Mouse (Mus musculus) heart, embryonic 14.5 days (tissue): Measurements from ENCODE around the gene Vkorc1. TPM values are rescaled to one million over a fixed set of nuclear protein-coding genes. Genes with fewer than 3 reads are reported as not detected.

Source experiments
- ATAC-seq: fragments of 200-750 bp; cut with Nextera tagmentation; 2 replicates; pipeline ENCODE4 v1.8.0; 2017; ENCODE audit warnings: low read depth, moderate TSS enrichment; ENCODE audit not compliant: insufficient number of reproducible peaks, insufficient read depth, low FRiP score
- H3K27ac ChIP-seq, 2 experiments: fragments of 200-500 bp in 1 of 2; fragments of 300-500 bp in 1 of 2; sonication (generic) in 1 of 2; replicated peaks in 1 of 2; 2 replicates each; pipeline ENCODE4 v1.5.1; 2012 to 2014; ENCODE audit warnings: low read depth in 2 of 2, low read length in 2 of 2, control low read depth in 1 of 2, mild to moderate bottlenecking in 1 of 2, mixed read lengths in 1 of 2; ENCODE audit not compliant: control insufficient read depth in 1 of 2, insufficient read depth in 1 of 2
- H3K27me3 ChIP-seq: fragments of 300-500 bp; sonication (generic); 2 replicates; pipeline ENCODE4 v1.6.1; 2014; ENCODE audit warnings: mild to moderate bottlenecking, low read length, control low read depth; ENCODE audit not compliant: control insufficient read depth, insufficient read depth
- H3K36me3 ChIP-seq: fragments of 300-500 bp; sonication (generic); 2 replicates; pipeline ENCODE4 v1.6.1; 2014; ENCODE audit warnings: mild to moderate bottlenecking, control low read depth, low read length, mixed read lengths; ENCODE audit not compliant: control insufficient read depth, insufficient read depth
- H3K4me1 ChIP-seq, 2 experiments: fragments of 200-500 bp in 1 of 2; fragments of 300-500 bp in 1 of 2; sonication (generic) in 1 of 2; 2 replicates each; pipeline ENCODE4 v1.6.1; 2012 to 2014; ENCODE audit warnings: low read length in 2 of 2, control low read depth in 1 of 2, mixed read lengths in 1 of 2; ENCODE audit not compliant: control insufficient read depth in 2 of 2, insufficient read depth in 2 of 2
- H3K4me2 ChIP-seq: fragments of 300-500 bp; sonication (generic); 2 replicates; pipeline ENCODE4 v1.6.1; 2014; ENCODE audit warnings: mild to moderate bottlenecking, low read length
- H3K4me3 ChIP-seq, 2 experiments: fragments of 200-500 bp in 1 of 2; fragments of 300-500 bp in 1 of 2; sonication (generic) in 1 of 2; 2 replicates each; pipeline ENCODE4 v1.5.1; 2012 to 2014; ENCODE audit warnings: low read length in 2 of 2, mild to moderate bottlenecking in 2 of 2, control low read depth in 1 of 2, low read depth in 1 of 2, moderate library complexity in 1 of 2; ENCODE audit not compliant: control insufficient read depth in 1 of 2, insufficient read depth in 1 of 2
- H3K9ac ChIP-seq: fragments of 300-500 bp; sonication (generic); 2 replicates; pipeline ENCODE4 v1.6.1; 2014; ENCODE audit warnings: mild to moderate bottlenecking, low read length
- H3K9me3 ChIP-seq: fragments of 300-500 bp; sonication (generic); 2 replicates; pipeline ENCODE4 v1.6.1; 2016; ENCODE audit warnings: low read length, control low read depth; ENCODE audit not compliant: control insufficient read depth
- WGBS: fragments of 180-500 bp; shearing (Covaris S2); extraction: QIAGEN DNeasy Blood & Tissue Kit; methylation state at CpG from one replicate; pipeline ENCODE4 v1.1.7; 2014; 5-methylcytosine and 5-hydroxymethylcytosine counted together
- polyA plus RNA-seq: library from polyadenylated mRNA; unstranded; fragments of >200 nt; fragmentation: Nextera tagmentation; extraction: Ambion mirVana; gene quantifications from 2 replicates; pipeline ENCODE4 v1.2.1, GENCODE M21; 2014

The Vkorc1 gene
- polyA plus RNA-seq, 1 experiment from 2014 or later, result 142 TPM

GRCm38 (mm10) chr7:127876467-127877348, 18.7 kb downstream of the Vkorc1 start, which contains the start of gene Zfp668:
Zfp668 (minus strand) TSS chr7:127876828.
- peaks cover 47% of the 10 kb centered on the region for H3K36me3 ChIP-seq
- H3K9ac ChIP-seq, result peak within 1 kb of the TSS; percentile 96
- peak; percentile 55 for ATAC-seq
- under 1% methylated on average over 60 of the region's 60 CpGs for WGBS
- peak within 1 kb of the TSS; percentile 88 to 95 for H3K4me3 ChIP-seq
- no peaks in the 10 kb centered on the region for H3K27me3 ChIP-seq
- peaks cover 0 to 21% of the 10 kb centered on the region in 2 experiments; a peak in 2 of 4 replicates for H3K4me1 ChIP-seq
- no peaks in the 10 kb centered on the region for H3K9me3 ChIP-seq
- H3K4me2 ChIP-seq, result peak within 1 kb of the TSS; percentile 94
- peak within 1 kb of the TSS; percentile 93 to 97 for H3K27ac ChIP-seq

GRCm38 (mm10) chr7:127876041-127876466, 19.4 kb downstream of the Vkorc1 start, which contains the start of gene Zfp646:
Zfp646 (plus strand) TSS chr7:127876221.
- Histone ChIP-seq H3K4me2 (peak within 1 kb of the TSS; percentile 94), H3K9me3 (no peaks in the 10 kb centered on the region), H3K27ac (peak within 1 kb of the TSS; percentile 93 to 97), H3K4me1 (peaks cover 0 to 21% of the 10 kb centered on the region in 2 experiments; a peak in 2 of 4 replicates), H3K27me3 (no peaks in the 10 kb centered on the region), H3K9ac (peak within 1 kb of the TSS; percentile 96), H3K36me3 (peaks cover 40% of the 10 kb centered on the region), H3K4me3 (peak within 1 kb of the TSS; percentile 88 to 95)
- peak; percentile 88 for ATAC-seq
- under 1% methylated on average over 41 of the region's 41 CpGs for WGBS

GRCm38 (mm10) chr7:127875627-127876001, 19.8 kb downstream of the Vkorc1 start:
- peak overlapping the region; percentile 93 to 97 for H3K27ac ChIP-seq
- H3K4me1 ChIP-seq, result peaks cover 0 to 21% of the 10 kb centered on the region in 2 experiments; a peak in 2 of 4 replicates
- H3K4me2 ChIP-seq, result peak overlapping the region; percentile 94
- ATAC-seq, result peak; percentile 91
- peak overlapping the region; percentile 88 to 95 for H3K4me3 ChIP-seq
- peaks cover 38% of the 10 kb centered on the region for H3K36me3 ChIP-seq
- H3K9me3 ChIP-seq, result no peaks in the 10 kb centered on the region
- peak overlapping the region; percentile 96 for H3K9ac ChIP-seq
- no peaks in the 10 kb centered on the region for H3K27me3 ChIP-seq
- under 1% methylated on average over 39 of the region's 43 CpGs for WGBS

- Histone ChIP-seq H3K9ac (peak overlapping the region; percentile 96), H3K9me3 (no peaks in the 10 kb centered on the region), H3K4me2 (peak overlapping the region; percentile 94), H3K4me1 (peaks cover 0 to 21% of the 10 kb centered on the region in 2 experiments; a peak in 2 of 4 replicates), H3K4me3 (peak overlapping the region; percentile 88 to 95), H3K36me3 (peaks cover 35% of the 10 kb centered on the region), H3K27me3 (no peaks in the 10 kb centered on the region), H3K27ac (peak overlapping the region; percentile 93 to 97)
- ATAC-seq, result no peak
- 7% methylated on average over 20 of the region's 20 CpGs for WGBS
Measured at GRCm38 (mm10) chr7:127874812-127875626, 20.4 kb downstream of the Vkorc1 start.

- Histone ChIP-seq H3K36me3 (peaks cover 40% of the 10 kb centered on the region), H3K9ac (no peak overlapping the region), H3K9me3 (no peaks in the 10 kb centered on the region), H3K4me3 (no peak overlapping the region), H3K4me2 (no peak overlapping the region), H3K27me3 (no peaks in the 10 kb centered on the region), H3K27ac (no peak overlapping the region), H3K4me1 (peaks cover 0 to 15% of the 10 kb centered on the region in 2 experiments; a peak in 2 of 4 replicates)
- ATAC-seq, result no peak
- WGBS, result 80% methylated on average over 5 of the region's 5 CpGs
Measured at GRCm38 (mm10) chr7:127870136-127870821, 25.1 kb downstream of the Vkorc1 start.

GRCm38 (mm10) chr7:127869149-127869810, 26.1 kb downstream of the Vkorc1 start:
- Histone ChIP-seq H3K36me3 (peaks cover 50% of the 10 kb centered on the region), H3K4me1 (peaks cover 0 to 8% of the 10 kb centered on the region in 2 experiments; a peak in 2 of 4 replicates), H3K4me2 (no peak overlapping the region), H3K27ac (no peak overlapping the region), H3K4me3 (no peak overlapping the region), H3K9ac (no peak overlapping the region), H3K27me3 (no peaks in the 10 kb centered on the region), H3K9me3 (no peaks in the 10 kb centered on the region)
- 56% methylated on average over 3 of the region's 3 CpGs for WGBS
- ATAC-seq, result no peak
